Mouse (Mus musculus): ENCODE measurements around the gene Slc9a3r2. TPM values are rescaled to one million over a fixed set of nuclear protein-coding genes. Genes with fewer than 3 reads are reported as not detected.
"Not testable (repeated sequence)": the region's sequence is repeated elsewhere in the genome, so short reads cannot be mapped to it uniquely, and the experiment has no call there.

The Slc9a3r2 gene
- polyA plus RNA-seq, 1 experiment from 2014 or later, result 34.3 TPM

- Histone ChIP-seq H3K4me2 (no peak overlapping the region), H3K36me3 (peaks cover 62% of the 10 kb centered on the region)
- 95% methylated on average over 24 of the region's 24 CpGs for WGBS
Observed at GRCm38 (mm10) chr17:24677500-24678080, 27.5 kb upstream of the Slc9a3r2 start.

GRCm38 (mm10) chr17:24676877-24677276 is 26.8 kb upstream of the Slc9a3r2 start:
- Histone ChIP-seq H3K9ac (no peak overlapping the region), H3K4me2 (no peak overlapping the region), H3K36me3 (peaks cover 55% of the 10 kb centered on the region), H3K27ac (no peak overlapping the region), H3K9me3 (no peaks in the 10 kb centered on the region), H3K4me3 (no peak overlapping the region), H3K4me1 (replicated peaks) (peaks cover 17% of the 10 kb centered on the region), H3K27me3 (no peaks in the 10 kb centered on the region)
- ATAC-seq (ENCODE audit: low FRiP score), result no peak
- WGBS, result 97% methylated on average over 5 of the region's 5 CpGs

More at GRCm38 (mm10) chr17:24677500-24678080, 27.5 kb upstream of the Slc9a3r2 start:
- no peak overlapping the region for H3K27ac ChIP-seq
- H3K9ac ChIP-seq, result no peak overlapping the region
- H3K4me1 ChIP-seq (replicated peaks), result peaks cover 10% of the 10 kb centered on the region
- no peak overlapping the region for H3K4me3 ChIP-seq
- H3K27me3 ChIP-seq, result no peaks in the 10 kb centered on the region
- no peak for ATAC-seq (ENCODE audit: low FRiP score)
- no peaks in the 10 kb centered on the region for H3K9me3 ChIP-seq

GRCm38 (mm10) chr17:24676187-24676586 is 26.1 kb upstream of the Slc9a3r2 start:
- no peak overlapping the region for H3K27ac ChIP-seq
- H3K4me2 ChIP-seq, result no peak overlapping the region
- WGBS, result 56% methylated on average over 2 of the region's 2 CpGs
- no peaks in the 10 kb centered on the region for H3K27me3 ChIP-seq
- no peaks in the 10 kb centered on the region for H3K9me3 ChIP-seq
- ATAC-seq (ENCODE audit: low FRiP score), result no peak
- peak overlapping the region; percentile 19; the same call in 1 of the 2 replicates for H3K9ac ChIP-seq
- H3K4me3 ChIP-seq, result no peak overlapping the region
- H3K4me1 ChIP-seq (replicated peaks), result peaks cover 24% of the 10 kb centered on the region
- H3K36me3 ChIP-seq, result peaks cover 48% of the 10 kb centered on the region

GRCm38 (mm10) chr17:24674277-24674676 is 24.1 kb upstream of the Slc9a3r2 start:
- Histone ChIP-seq H3K9me3 (no peaks in the 10 kb centered on the region), H3K36me3 (peaks cover 29% of the 10 kb centered on the region), H3K9ac (0 out of 2 replicates have a peak overlapping the region, but pooled peaks have one; percentile 0), H3K4me2 (no peak overlapping the region), H3K27me3 (no peaks in the 10 kb centered on the region), H3K4me3 (no peak overlapping the region), H3K27ac (no peak overlapping the region), H3K4me1 (replicated peaks) (peaks cover 35% of the 10 kb centered on the region)
- WGBS, result 90% methylated on average over 7 of the region's 7 CpGs
- ATAC-seq (ENCODE audit: low FRiP score), result no peak

GRCm38 (mm10) chr17:24672141-24672540 is 22.0 kb upstream of the Slc9a3r2 start:
- Histone ChIP-seq H3K36me3 (peaks cover 8% of the 10 kb centered on the region), H3K4me2 (peak overlapping the region; percentile 87), H3K4me1 (replicated peaks) (peaks cover 42% of the 10 kb centered on the region), H3K27me3 (no peaks in the 10 kb centered on the region), H3K9me3 (no peaks in the 10 kb centered on the region), H3K4me3 (no peak overlapping the region), H3K27ac (no peak overlapping the region), H3K9ac (peak overlapping the region; percentile 99)
- no peak for ATAC-seq (ENCODE audit: low FRiP score)
- 43% methylated on average over 5 of the region's 5 CpGs for WGBS

GRCm38 (mm10) chr17:24671346-24671745 is 21.2 kb upstream of the Slc9a3r2 start:
- Histone ChIP-seq H3K4me1 (replicated peaks) (peaks cover 42% of the 10 kb centered on the region), H3K9ac (peak overlapping the region; percentile 99), H3K4me2 (peak overlapping the region; percentile 87), H3K36me3 (no peaks in the 10 kb centered on the region), H3K9me3 (no peaks in the 10 kb centered on the region), H3K27ac (no peak overlapping the region), H3K4me3 (0 out of 2 replicates have a peak overlapping the region, but pooled peaks have one; percentile 98), H3K27me3 (no peaks in the 10 kb centered on the region)
- WGBS, result 80% methylated on average over 5 of the region's 5 CpGs
- no peak for ATAC-seq (ENCODE audit: low FRiP score)

- Histone ChIP-seq H3K36me3 (no peaks in the 10 kb centered on the region), H3K4me2 (peak overlapping the region; percentile 87), H3K9ac (peak overlapping the region; percentile 99), H3K4me1 (replicated peaks) (peaks cover 37% of the 10 kb centered on the region), H3K9me3 (no peaks in the 10 kb centered on the region), H3K4me3 (peak overlapping the region; percentile 98), H3K27ac (peak overlapping the region; percentile 92), H3K27me3 (no peaks in the 10 kb centered on the region)
- WGBS, result 17% methylated on average over 8 of the region's 8 CpGs
- ATAC-seq (ENCODE audit: low FRiP score), result no peak
Observed at GRCm38 (mm10) chr17:24670246-24670844, 20.2 kb upstream of the Slc9a3r2 start.

- H3K9ac ChIP-seq, result peak within 1 kb of the TSS; percentile 99
Observed at GRCm38 (mm10) chr17:24669545-24670245, 19.6 kb upstream of the Slc9a3r2 start, which contains the start of gene Zfp598. TSS of gene Zfp598 (plus strand) at chr17:24669687.

GRCm38 (mm10) chr17:24669214-24669544 is 19.1 kb upstream of the Slc9a3r2 start:
- peak; percentile 52 for ATAC-seq (ENCODE audit: low FRiP score)
- Histone ChIP-seq H3K27ac (peak overlapping the region; percentile 92), H3K4me3 (peak overlapping the region; percentile 98), H3K4me2 (peak overlapping the region; percentile 87), H3K4me1 (replicated peaks) (peaks cover 37% of the 10 kb centered on the region), H3K9ac (peak overlapping the region; percentile 99)
- H3K27me3 ChIP-seq, H3K9me3 ChIP-seq, H3K36me3 ChIP-seq: not testable (repeated sequence)
- 8% methylated on average over 15 of the region's 15 CpGs for WGBS

More at GRCm38 (mm10) chr17:24669545-24670245, 19.6 kb upstream of the Slc9a3r2 start, which contains the start of gene Zfp598:
- Histone ChIP-seq H3K4me3 (peak within 1 kb of the TSS; percentile 98), H3K4me2 (peak within 1 kb of the TSS; percentile 87), H3K9me3 (no peaks in the 10 kb centered on the region), H3K36me3 (no peaks in the 10 kb centered on the region), H3K27ac (peak within 1 kb of the TSS; percentile 92), H3K4me1 (replicated peaks) (peaks cover 37% of the 10 kb centered on the region), H3K27me3 (no peaks in the 10 kb centered on the region)
- ATAC-seq (ENCODE audit: low FRiP score), result peak; percentile 98
- WGBS, result under 1% methylated on average over 65 of the region's 80 CpGs

- H3K4me3 ChIP-seq, result no peak overlapping the region
- H3K9ac ChIP-seq, result no peak overlapping the region
- no peak for ATAC-seq (ENCODE audit: low FRiP score)
- H3K36me3 ChIP-seq, result no peaks in the 10 kb centered on the region
- 27% methylated on average over 6 of the region's 6 CpGs for WGBS
- H3K4me2 ChIP-seq, result no peak overlapping the region
- H3K27ac ChIP-seq, result no peak overlapping the region
- peaks cover 10% of the 10 kb centered on the region for H3K27me3 ChIP-seq
- peaks cover 31% of the 10 kb centered on the region for H3K4me1 ChIP-seq (replicated peaks)
- no peaks in the 10 kb centered on the region for H3K9me3 ChIP-seq
Observed at GRCm38 (mm10) chr17:24667416-24667815, 17.3 kb upstream of the Slc9a3r2 start.

- not testable (repeated sequence) for H3K9ac ChIP-seq; H3K4me3 ChIP-seq; H3K4me2 ChIP-seq; H3K27ac ChIP-seq; H3K27me3 ChIP-seq; ATAC-seq (ENCODE audit: low FRiP score); H3K9me3 ChIP-seq; H3K36me3 ChIP-seq
- WGBS, result 69% methylated on average over 7 of the region's 7 CpGs
- H3K4me1 ChIP-seq (replicated peaks), result peaks cover 26% of the 10 kb centered on the region
Observed at GRCm38 (mm10) chr17:24667011-24667410, 16.9 kb upstream of the Slc9a3r2 start.

- peak within 1 kb of the TSS; percentile 59 for H3K4me2 ChIP-seq
- no peaks in the 10 kb centered on the region for H3K36me3 ChIP-seq
- H3K4me1 ChIP-seq (replicated peaks), result peaks cover 16% of the 10 kb centered on the region
- H3K9ac ChIP-seq, result peak within 1 kb of the TSS; percentile 66
- peak within 1 kb of the TSS; percentile 35 for H3K4me3 ChIP-seq
- H3K27ac ChIP-seq, result no peak within 1 kb of the TSS
- H3K27me3 ChIP-seq, result peaks cover 74% of the 10 kb centered on the region
- no peaks in the 10 kb centered on the region for H3K9me3 ChIP-seq
- 2% methylated on average over 47 of the region's 47 CpGs for WGBS
- peak; percentile 47; the same call in 1 of the 2 replicates for ATAC-seq (ENCODE audit: low FRiP score)
Observed at GRCm38 (mm10) chr17:24658017-24658758, 8.1 kb upstream of the Slc9a3r2 start, which contains the start of gene Npw. TSS of gene Npw (minus strand) at chr17:24658457.

Data from hindbrain, embryonic 13.5 days (tissue).